ENCODE assay signal across 8 mouse cellular contexts in the genomic region with DNA sequence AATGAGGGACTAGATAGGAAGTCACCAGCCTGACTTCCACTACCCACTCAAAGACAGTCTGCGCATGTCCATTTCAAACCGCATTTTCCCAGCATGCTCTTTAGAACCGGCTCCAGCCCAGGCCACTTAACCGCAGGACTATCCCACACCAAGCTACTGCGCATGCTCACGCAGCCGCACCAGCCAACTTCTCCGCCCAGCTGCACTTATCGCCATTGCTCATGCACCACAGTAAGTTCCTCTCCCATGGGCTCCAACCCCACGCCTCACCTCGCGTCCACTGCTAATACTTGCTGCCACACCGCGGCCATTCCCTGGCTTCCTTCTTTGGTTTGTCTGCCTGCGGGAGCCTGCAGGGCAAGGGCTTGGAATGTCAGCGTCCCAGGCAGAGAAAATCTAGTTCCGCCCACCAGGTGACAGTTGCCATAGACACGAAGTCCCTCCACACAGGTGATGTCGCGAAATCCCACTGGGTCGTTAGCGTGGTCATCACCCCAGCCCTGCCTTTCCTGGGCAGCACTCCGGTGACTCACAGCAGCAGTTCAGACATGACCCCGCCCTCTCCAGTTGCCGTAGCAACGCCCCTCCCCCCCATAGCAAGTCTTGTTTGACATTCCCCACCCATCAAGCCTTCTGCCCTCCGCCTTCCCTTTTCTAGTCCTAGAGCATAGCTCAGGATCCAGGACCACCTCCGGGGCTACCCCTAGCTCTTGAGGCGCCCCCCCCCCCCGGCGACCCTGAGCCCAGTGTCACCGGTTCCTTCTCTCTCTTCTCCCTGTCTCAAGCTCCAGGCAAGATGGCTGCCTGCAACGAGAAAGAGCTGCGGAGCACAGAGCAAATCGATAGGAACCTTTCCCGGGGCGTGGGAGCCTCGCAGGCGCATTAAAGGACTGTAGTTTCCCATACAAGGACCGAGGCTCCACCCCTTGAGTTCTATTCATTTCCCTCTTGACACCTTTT. TPM values are rescaled to one million over a fixed set of nuclear protein-coding genes. Genes with fewer than 3 reads are reported as not detected.
DNase-seq lines count a peak whose midpoint lies in the region; ATAC-seq and TF ChIP-seq lines count a peak whose summit lies in the region.

A gene (minus strand): TSS at position 876 of the 960 bp plus-strand sequence.

- H3K4me1 ChIP-seq in forebrain, embryonic 10.5 days = peaks cover 6% of the 10 kb centered on the region
- H3K4me1 ChIP-seq in heart, embryonic 15.5 days (replicated peaks) = peaks cover 4% of the 10 kb centered on the region
- peaks cover 2 to 5% of the 10 kb centered on the region in 2 experiments; a peak in 2 of 4 replicates for H3K4me1 ChIP-seq in liver, embryonic 14.5 days (replicated peaks; ENCODE audit: control insufficient read depth in 2 of 2, insufficient read depth in 2 of 2, low read length in 1 of 2)
- H3K4me1 ChIP-seq in neural tube, embryonic 11.5 days (ENCODE audit: control insufficient read depth, insufficient read depth, low read length) = no peaks in the 10 kb centered on the region
- no peaks in the 10 kb centered on the region for H3K4me1 ChIP-seq in stomach, postnatal 0 days (replicated peaks; ENCODE audit: control insufficient read depth, insufficient read depth)

- H3K4me2 ChIP-seq in heart, embryonic 15.5 days = peak within 1 kb of the TSS; percentile 65
- H3K4me2 ChIP-seq in liver, embryonic 14.5 days (ENCODE audit: low read depth) = peak within 1 kb of the TSS; percentile 88
- peak within 1 kb of the TSS; percentile 57 for H3K4me2 ChIP-seq in neural tube, embryonic 11.5 days (ENCODE audit: low read depth)
- H3K4me2 ChIP-seq in stomach, postnatal 0 days (replicated peaks; ENCODE audit: low read depth) = peak within 1 kb of the TSS; percentile 49

- H3K27me3 ChIP-seq in forebrain, embryonic 10.5 days (ENCODE audit: poor library complexity, severe bottlenecking) = no peaks in the 10 kb centered on the region
- H3K27me3 ChIP-seq in heart, embryonic 15.5 days = no peaks in the 10 kb centered on the region
- no peaks in the 10 kb centered on the region for H3K27me3 ChIP-seq in liver, embryonic 14.5 days (ENCODE audit: control insufficient read depth, insufficient read depth, low read length)
- no peaks in the 10 kb centered on the region for H3K27me3 ChIP-seq in neural tube, embryonic 11.5 days (ENCODE audit: control insufficient read depth, insufficient read depth, low read length)
- no peaks in the 10 kb centered on the region for H3K27me3 ChIP-seq in stomach, postnatal 0 days (ENCODE audit: control insufficient read depth, insufficient read depth, low read length)

- peaks cover 27% of the 10 kb centered on the region for H3K36me3 ChIP-seq in forebrain, embryonic 10.5 days (replicated peaks)
- H3K36me3 ChIP-seq in heart, embryonic 15.5 days = peaks cover 9% of the 10 kb centered on the region; the same call in 1 of the 2 replicates
- H3K36me3 ChIP-seq in liver, embryonic 14.5 days (replicated peaks; ENCODE audit: control insufficient read depth, insufficient read depth, low read depth) = no peaks in the 10 kb centered on the region; the same call in 1 of the 2 replicates
- peaks cover 4% of the 10 kb centered on the region; the same call in 1 of the 2 replicates for H3K36me3 ChIP-seq in neural tube, embryonic 11.5 days (ENCODE audit: control insufficient read depth, insufficient read depth, low read length)
- peaks cover 2% of the 10 kb centered on the region; the same call in 1 of the 2 replicates for H3K36me3 ChIP-seq in stomach, postnatal 0 days (ENCODE audit: control insufficient read depth, insufficient read depth, low read length)

- no peak for TF ChIP-seq CTCF in liver, embryonic 14.5 days (IDR thresholded peaks at IDR 0.05; ENCODE audit: low read depth)
- peak; percentile 8; the same call in 1 of the 2 replicates for TF ChIP-seq CTCF in stomach, postnatal 0 days (IDR thresholded peaks at IDR 0.05; ENCODE audit: low read depth)

- TF ChIP-seq EP300 in liver, embryonic 14.5 days (IDR thresholded peaks at IDR 0.05; ENCODE audit: low read depth) = no peak
- no peak for TF ChIP-seq EP300 in stomach, postnatal 0 days (optimal IDR thresholded peaks at IDR 0.05)

- 12% methylated on average over 39 of the region's 40 CpGs for WGBS in forebrain, embryonic 10.5 days
- WGBS in heart, embryonic 15.5 days = 10% methylated on average over 37 of the region's 40 CpGs
- WGBS in liver, embryonic 14.5 days (ENCODE audit: insufficient replicate concordance) = 6% methylated on average over 39 of the region's 40 CpGs
- 17% methylated on average over 40 of the region's 40 CpGs for WGBS in neural tube, embryonic 11.5 days
- 12% methylated on average over 39 of the region's 40 CpGs for WGBS in stomach, postnatal 0 days

- ATAC-seq in CD4-positive, CD25-positive, alpha-beta regulatory T cell, adult 4 months = peak; percentile 82
- peak; percentile 88 for ATAC-seq in heart, embryonic 15.5 days (replicated peaks; ENCODE audit: insufficient number of reproducible peaks, insufficient read depth, low FRiP score, low read depth)
- peak; percentile 87 for ATAC-seq in liver, embryonic 14.5 days (ENCODE audit: insufficient read depth)
- ATAC-seq in neural tube, embryonic 11.5 days (ENCODE audit: insufficient read depth, low FRiP score, low TSS enrichment) = peak; percentile 85
- ATAC-seq in stomach, postnatal 0 days (ENCODE audit: low FRiP score, low TSS enrichment) = peak; percentile 94

- DNase-seq in c-Kit-negative CD71-positive TER-119-positive erythroid progenitor cells, embryonic 14.5 days (ENCODE audit: low read depth, low spot score) = peak; percentile 80
- peak; percentile 84 for DNase-seq in forebrain, embryonic 10.5 days (ENCODE audit: extremely low spot score, low spot score)
- peak; percentile 92 to 95 for DNase-seq in kidney, postnatal 25 days
- peak; percentile 85 to 89 (median 88) for DNase-seq in liver, embryonic 14.5 days (ENCODE audit: low read depth in 3 of 3, low spot score in 3 of 3)
- peak; percentile 86 for DNase-seq in neural tube, embryonic 11.5 days (ENCODE audit: low spot score)
- DNase-seq in stomach, postnatal 0 days (ENCODE audit: low spot score) = peak; percentile 93

- 0 out of 2 replicates have a peak, but pooled peaks cover 3% of the 10 kb centered on the region for H3K9me3 ChIP-seq in forebrain, embryonic 10.5 days
- H3K9me3 ChIP-seq in heart, embryonic 15.5 days (replicated peaks) = no peaks in the 10 kb centered on the region
- no peaks in the 10 kb centered on the region for H3K9me3 ChIP-seq in liver, embryonic 14.5 days (ENCODE audit: control insufficient read depth, low read length)
- H3K9me3 ChIP-seq in neural tube, embryonic 11.5 days (ENCODE audit: control insufficient read depth, low read length) = no peaks in the 10 kb centered on the region
- no peaks in the 10 kb centered on the region for H3K9me3 ChIP-seq in stomach, postnatal 0 days (ENCODE audit: control insufficient read depth, low read length)

- H3K4me3 ChIP-seq in forebrain, embryonic 10.5 days = peak within 1 kb of the TSS; percentile 64
- peak within 1 kb of the TSS; percentile 59 for H3K4me3 ChIP-seq in heart, embryonic 15.5 days
- H3K4me3 ChIP-seq in liver, embryonic 14.5 days (ENCODE audit: insufficient read depth in 1 of 2, low read depth in 2 of 2, low read length in 2 of 2) = peak within 1 kb of the TSS; percentile 60 to 83
- H3K4me3 ChIP-seq in neural tube, embryonic 11.5 days (ENCODE audit: low read depth, low read length) = peak within 1 kb of the TSS; percentile 52
- peak within 1 kb of the TSS; percentile 50 for H3K4me3 ChIP-seq in stomach, postnatal 0 days (ENCODE audit: low read depth, low read length)

- peak within 1 kb of the TSS; percentile 90 for H3K27ac ChIP-seq in forebrain, embryonic 10.5 days
- H3K27ac ChIP-seq in heart, embryonic 15.5 days = peak within 1 kb of the TSS; percentile 97
- H3K27ac ChIP-seq in liver, embryonic 14.5 days = peak within 1 kb of the TSS; percentile 93
- peak within 1 kb of the TSS; percentile 87 for H3K27ac ChIP-seq in neural tube, embryonic 11.5 days (ENCODE audit: low read depth, low read length)
- peak within 1 kb of the TSS; percentile 96 for H3K27ac ChIP-seq in stomach, postnatal 0 days (replicated peaks)

- H3K9ac ChIP-seq in heart, embryonic 15.5 days = peak within 1 kb of the TSS; percentile 50
- peak within 1 kb of the TSS; percentile 70 for H3K9ac ChIP-seq in liver, embryonic 14.5 days (replicated peaks)
- peak within 1 kb of the TSS; percentile 49 for H3K9ac ChIP-seq in neural tube, embryonic 11.5 days (ENCODE audit: low read length)
- H3K9ac ChIP-seq in stomach, postnatal 0 days (ENCODE audit: low read length) = peak within 1 kb of the TSS; percentile 63

RNA-seq across cellular contexts. Expression of the gene that starts here (rescaled TPM):
- polyA plus RNA-seq in CD4-positive, CD25-positive, alpha-beta regulatory T cell, adult 4 months (2017; shearing (Covaris generic)) = 10 to 100 TPM; 19.1 to 33.8 TPM
- polyA plus RNA-seq in forebrain, embryonic 10.5 days (2016; fragmentation: Nextera tagmentation; extraction: Ambion mirVana) = 23.7 and 24.4 TPM in 2 replicates
- polyA plus RNA-seq in heart, embryonic 15.5 days (2015; fragmentation: Nextera tagmentation; extraction: Ambion mirVana) = 22.3 and 25.2 TPM in 2 replicates
- 14.3 and 14.5 TPM in 2 replicates for polyA plus RNA-seq in liver, embryonic 14.5 days (2012; rRNA removed)
- 3.7 and 4.4 TPM in 2 replicates for polyA plus RNA-seq in liver, embryonic 14.5 days (2014; fragmentation: Nextera tagmentation; extraction: Ambion mirVana)
- 25.6 and 27.3 TPM in 2 replicates for polyA plus RNA-seq in neural tube, embryonic 11.5 days (2014; fragmentation: Nextera tagmentation; extraction: Ambion mirVana)
- 15.6 and 16.7 TPM in 2 replicates for polyA plus RNA-seq in stomach, postnatal 0 days (2015; fragmentation: Nextera tagmentation; extraction: Ambion mirVana)

Comparison
In these comparisons a context has a peak if more than half of its experiments do, and no peak if none do; other contexts are left out.
1. Peak in every context shown above with its lines: DNase-seq, ATAC-seq, H3K4me3 ChIP-seq and H3K27ac ChIP-seq.